Mouse (Mus musculus): ENCODE data around the gene Cd93. TPM values are rescaled to one million over a fixed set of nuclear protein-coding genes. Genes with fewer than 3 reads are reported as not detected.
A peak's percentile ranks its signal among the peaks of the same experiment; 100 is the strongest.

Cd93 gene
- total and polyA plus RNA-seq, 3 experiments = 7.9 to 26.7 (median 22.0) TPM

GRCm38 (mm10) chr2:148402227-148402626 lies 41.1 kb downstream of the Cd93 start:
- DNase-seq = peak; percentile 23

- no peak for DNase-seq
Measured at GRCm38 (mm10) chr2:148398901-148399685, 44.3 kb downstream of the Cd93 start.

GRCm38 (mm10) chr2:148397784-148398100 lies 45.6 kb downstream of the Cd93 start:
- DNase-seq = peak; percentile 72

GRCm38 (mm10) chr2:148397015-148397783 lies 46.2 kb downstream of the Cd93 start:
- DNase-seq = no peak

GRCm38 (mm10) chr2:148396209-148396608 lies 47.2 kb downstream of the Cd93 start:
- DNase-seq = no peak

GRCm38 (mm10) chr2:148395131-148396051 lies 48.0 kb downstream of the Cd93 start, which contains the start of gene Sstr4:
Sstr4 (plus strand) TSS chr2:148395344.
- peak; percentile 59 for DNase-seq

GRCm38 (mm10) chr2:148393846-148394245 lies 49.5 kb downstream of the Cd93 start:
- no peak for DNase-seq

- no peak for DNase-seq
Measured at GRCm38 (mm10) chr2:148393149-148393548, 50.2 kb downstream of the Cd93 start.

GRCm38 (mm10) chr2:148387652-148388581 lies 55.4 kb downstream of the Cd93 start:
- DNase-seq = no peak

- no peak for DNase-seq
Measured at GRCm38 (mm10) chr2:148386927-148387326, 56.4 kb downstream of the Cd93 start.

Other genes starting within 250 kb of the Cd93 start
- gene Sstr4, start 48.2 kb downstream of the Cd93 start, total RNA-seq (2021) = under 1 TPM; 0.26 to 0.86 TPM
- 0.72 and 0.84 TPM in 2 replicates for gene Sstr4, start 48.2 kb downstream of the Cd93 start, polyA plus RNA-seq (2012; rRNA removed)
- gene Thbd, start 35.4 kb downstream of the Cd93 start, total RNA-seq (2021) = 10 to 100 TPM; 24.8 to 37.1 TPM
- 31.1 and 34.6 TPM in 2 replicates for gene Thbd, start 35.4 kb downstream of the Cd93 start, polyA plus RNA-seq (2012; rRNA removed)
- gene Nxt1, start 229.0 kb upstream of the Cd93 start, total RNA-seq (2021) = 10 to 100 TPM; 15.8 to 20.6 TPM
- 10.9 and 11.1 TPM in 2 replicates for gene Nxt1, start 229.0 kb upstream of the Cd93 start, polyA plus RNA-seq (2012; rRNA removed)
- gene Gzf1, start 237.5 kb upstream of the Cd93 start, total RNA-seq (2021) = 10 to 100 TPM; 26.8 to 31.7 TPM
- gene Gzf1, start 237.5 kb upstream of the Cd93 start, polyA plus RNA-seq (2012; rRNA removed) = 7.7 and 10.5 TPM in 2 replicates